ENCODE assay signal across 12 mouse cellular contexts in the genomic region with DNA sequence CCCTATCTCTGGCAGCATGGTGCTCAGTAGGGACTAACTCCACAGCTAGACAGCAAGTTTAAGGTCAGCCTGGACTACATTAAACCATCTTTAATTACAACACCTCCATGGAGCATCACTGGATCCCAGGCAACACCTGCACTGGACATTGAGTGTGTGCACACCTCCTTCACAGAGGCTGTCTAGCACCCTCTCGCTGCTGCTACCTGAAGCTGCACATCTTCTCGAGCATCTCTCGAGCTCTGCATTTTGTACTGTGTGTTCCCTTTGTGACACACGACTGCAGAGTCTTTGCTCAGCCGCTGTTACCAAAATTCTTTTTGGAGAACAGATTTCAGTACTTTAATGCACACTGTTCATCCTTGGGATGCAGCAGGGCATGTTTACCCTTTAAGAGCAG.
DNase-seq lines count a peak whose midpoint lies in the region; ATAC-seq and TF ChIP-seq lines count a peak whose summit lies in the region.
"Had no signal": no experiment of that assay in that cellular context is flagged by ENCODE, and none has a peak within 500 bp of the region (broad histone marks: within the 10 kb centered on the region; RNA-seq: fewer than 3 reads in every experiment).

No protein-coding gene starts in this region.

- H3K4me1 ChIP-seq in forebrain, embryonic 13.5 days: peaks cover 58% of the 10 kb centered on the region
- peaks cover 68% of the 10 kb centered on the region for H3K4me1 ChIP-seq in forebrain, embryonic 10.5 days
- H3K4me1 ChIP-seq in liver, embryonic 14.5 days (replicated peaks; ENCODE audit: control insufficient read depth in 2 of 2, insufficient read depth in 2 of 2, low read length in 1 of 2): peaks cover 0 to 6% of the 10 kb centered on the region in 2 experiments; a peak in 2 of 4 replicates
- H3K4me1 ChIP-seq in intestine, postnatal 0 days (replicated peaks; ENCODE audit: control insufficient read depth, insufficient read depth, low read length): peaks cover 7% of the 10 kb centered on the region; the same call in 1 of the 2 replicates
- peaks cover 33% of the 10 kb centered on the region for H3K4me1 ChIP-seq in heart, embryonic 12.5 days (replicated peaks)

- no peak overlapping the region for H3K4me2 ChIP-seq in forebrain, embryonic 13.5 days
- no peak overlapping the region for H3K4me2 ChIP-seq in liver, embryonic 14.5 days (ENCODE audit: low read depth)
- H3K4me2 ChIP-seq in intestine, postnatal 0 days (replicated peaks; ENCODE audit: low read depth): no peak overlapping the region
- no peak overlapping the region for H3K4me2 ChIP-seq in heart, embryonic 12.5 days
- H3K4me2 ChIP-seq: heart, embryonic 15.5 days had no signal

- peak; percentile 5 for ATAC-seq in forebrain, embryonic 13.5 days
- ATAC-seq in liver, embryonic 14.5 days (ENCODE audit: insufficient read depth): no peak
- no peak for ATAC-seq in intestine, postnatal 0 days
- no peak for ATAC-seq in heart, embryonic 12.5 days (ENCODE audit: insufficient number of reproducible peaks, low FRiP score)

- H3K4me3 ChIP-seq in forebrain, embryonic 13.5 days: no peak overlapping the region
- no peak overlapping the region for H3K4me3 ChIP-seq in forebrain, embryonic 10.5 days
- H3K4me3 ChIP-seq in liver, embryonic 14.5 days (ENCODE audit: insufficient read depth in 1 of 2, low read depth in 2 of 2, low read length in 2 of 2): no peak overlapping the region
- H3K4me3 ChIP-seq in intestine, postnatal 0 days (ENCODE audit: low read depth, low read length): no peak overlapping the region
- no peak overlapping the region for H3K4me3 ChIP-seq in heart, embryonic 12.5 days
- H3K4me3 ChIP-seq: heart, embryonic 15.5 days had no signal

- WGBS in forebrain, embryonic 13.5 days: 49% methylated on average over 5 of the region's 5 CpGs
- 58% methylated on average over 5 of the region's 5 CpGs for WGBS in forebrain, embryonic 10.5 days
- 63% methylated on average over 5 of the region's 5 CpGs for WGBS in liver, embryonic 14.5 days (ENCODE audit: insufficient replicate concordance)
- WGBS in intestine, postnatal 0 days: 65% methylated on average over 5 of the region's 5 CpGs
- 64% methylated on average over 5 of the region's 5 CpGs for WGBS in heart, embryonic 12.5 days

- H3K27ac ChIP-seq in forebrain, embryonic 13.5 days: no peak overlapping the region
- H3K27ac ChIP-seq in forebrain, embryonic 10.5 days: no peak overlapping the region
- no peak overlapping the region for H3K27ac ChIP-seq in liver, embryonic 14.5 days
- H3K27ac ChIP-seq in intestine, postnatal 0 days (ENCODE audit: low read depth, low read length): no peak overlapping the region
- H3K27ac ChIP-seq in heart, embryonic 12.5 days (ENCODE audit: poor library complexity, severe bottlenecking): no peak overlapping the region
- H3K27ac ChIP-seq: heart, embryonic 15.5 days had no signal

- no peak for TF ChIP-seq EP300 in liver, embryonic 14.5 days (IDR thresholded peaks at IDR 0.05; ENCODE audit: low read depth)

- no peaks in the 10 kb centered on the region for H3K36me3 ChIP-seq in forebrain, embryonic 13.5 days (ENCODE audit: poor library complexity, severe bottlenecking)
- no peaks in the 10 kb centered on the region for H3K36me3 ChIP-seq in forebrain, embryonic 10.5 days (replicated peaks)
- H3K36me3 ChIP-seq in liver, embryonic 14.5 days (replicated peaks; ENCODE audit: control insufficient read depth, insufficient read depth, low read depth): no peaks in the 10 kb centered on the region
- no peaks in the 10 kb centered on the region for H3K36me3 ChIP-seq in intestine, postnatal 0 days (ENCODE audit: control insufficient read depth, insufficient read depth)
- no peaks in the 10 kb centered on the region for H3K36me3 ChIP-seq in heart, embryonic 12.5 days
- H3K36me3 ChIP-seq: G1E; heart, embryonic 15.5 days had no signal

- TF ChIP-seq CTCF in liver, embryonic 14.5 days (IDR thresholded peaks at IDR 0.05; ENCODE audit: low read depth): peak; percentile 18
- peak; percentile 42 for TF ChIP-seq CTCF in intestine, postnatal 0 days (IDR thresholded peaks at IDR 0.05; ENCODE audit: low read depth)

- no peaks in the 10 kb centered on the region for H3K27me3 ChIP-seq in forebrain, embryonic 13.5 days
- H3K27me3 ChIP-seq in forebrain, embryonic 10.5 days (ENCODE audit: poor library complexity, severe bottlenecking): no peaks in the 10 kb centered on the region
- H3K27me3 ChIP-seq in liver, embryonic 14.5 days (ENCODE audit: control insufficient read depth, insufficient read depth, low read length): no peaks in the 10 kb centered on the region
- H3K27me3 ChIP-seq in intestine, postnatal 0 days (replicated peaks; ENCODE audit: control insufficient read depth, insufficient read depth, low read length): no peaks in the 10 kb centered on the region
- no peaks in the 10 kb centered on the region for H3K27me3 ChIP-seq in heart, embryonic 12.5 days (replicated peaks)
- H3K27me3 ChIP-seq: heart, embryonic 15.5 days had no signal

- H3K9ac ChIP-seq in forebrain, embryonic 13.5 days: no peak overlapping the region
- no peak overlapping the region for H3K9ac ChIP-seq in liver, embryonic 14.5 days (replicated peaks)
- H3K9ac ChIP-seq in intestine, postnatal 0 days (ENCODE audit: low read depth, low read length): no peak overlapping the region
- no peak overlapping the region for H3K9ac ChIP-seq in heart, embryonic 12.5 days
- H3K9ac ChIP-seq: heart, embryonic 15.5 days had no signal

- no peaks in the 10 kb centered on the region for H3K9me3 ChIP-seq in forebrain, embryonic 13.5 days (replicated peaks)
- H3K9me3 ChIP-seq in forebrain, embryonic 10.5 days: no peaks in the 10 kb centered on the region
- H3K9me3 ChIP-seq in liver, embryonic 14.5 days (ENCODE audit: control insufficient read depth, low read length): no peaks in the 10 kb centered on the region
- H3K9me3 ChIP-seq in intestine, postnatal 0 days (ENCODE audit: control insufficient read depth): no peaks in the 10 kb centered on the region
- H3K9me3 ChIP-seq in heart, embryonic 12.5 days (replicated peaks): no peaks in the 10 kb centered on the region
- H3K9me3 ChIP-seq: G1E; heart, embryonic 15.5 days had no signal

- no peak for DNase-seq in forebrain, embryonic 10.5 days (ENCODE audit: extremely low spot score, low spot score)
- no peak for DNase-seq in liver, embryonic 14.5 days (ENCODE audit: low read depth in 3 of 3, low spot score in 3 of 3)
- no peak for DNase-seq in liver
- peak; percentile 61 for DNase-seq in brain, adult 2 months (ENCODE audit: low read depth, low spot score)
- no peak for DNase-seq in embryo, embryonic 11 days
- DNase-seq: cerebellum, adult 11-12 months; gastrocnemius, postnatal 25 days had no signal
